Mouse (Mus musculus) testis, adult 2 months (tissue): ENCODE data around the gene Tenm3.

ENCODE experiments used
- CTCF ChIP-seq: fragments of 200-500 bp; IDR thresholded peaks from 2 replicates; pipeline ENCODE4 v1.5.1; 2012; ENCODE audit warnings: low read depth, mild to moderate bottlenecking, inconsistent platforms, low read length, moderate library complexity; ENCODE audit not compliant: control insufficient read depth, insufficient read depth, insufficient replicate concordance
- POLR2A ChIP-seq: fragments of 200-500 bp; IDR thresholded peaks from 2 replicates; pipeline ENCODE4 v1.6.1; 2012; ENCODE audit warnings: low read depth, mild to moderate bottlenecking, inconsistent platforms, low read length, moderate library complexity; ENCODE audit not compliant: control insufficient read depth

GRCm38 (mm10) chr8:48492491-48492890 lies 351.3 kb downstream of the Tenm3 start:
- no peak for TF ChIP-seq CTCF
- no peak for TF ChIP-seq POLR2A
